Mouse (Mus musculus) layer of hippocampus, postnatal 36 days (tissue): ENCODE results near the gene Fgfr4. TPM values are rescaled to one million over a fixed set of nuclear protein-coding genes. Genes with fewer than 3 reads are reported as not detected.
A peak's percentile ranks its signal among the peaks of the same experiment; 100 is the strongest.

Source experiments
- DNase-seq, 2 experiments: peaks; one replicate each; pipeline ENCODE4 v3.0.0; 2022
- total RNA-seq, 2 experiments: library from RNA; stranded (reverse); gene quantifications; 2 replicates each; pipeline ENCODE4 v1.2.3; 2021

The Fgfr4 gene
- total RNA-seq, 2 experiments from 2014 or later: 0.20 to 0.43 TPM

GRCm38 (mm10) chr13:55210971-55211220 is 58.5 kb downstream of the Fgfr4 start:
- DNase-seq: peak in 1 of 2 experiments; percentile 71

DNA sequence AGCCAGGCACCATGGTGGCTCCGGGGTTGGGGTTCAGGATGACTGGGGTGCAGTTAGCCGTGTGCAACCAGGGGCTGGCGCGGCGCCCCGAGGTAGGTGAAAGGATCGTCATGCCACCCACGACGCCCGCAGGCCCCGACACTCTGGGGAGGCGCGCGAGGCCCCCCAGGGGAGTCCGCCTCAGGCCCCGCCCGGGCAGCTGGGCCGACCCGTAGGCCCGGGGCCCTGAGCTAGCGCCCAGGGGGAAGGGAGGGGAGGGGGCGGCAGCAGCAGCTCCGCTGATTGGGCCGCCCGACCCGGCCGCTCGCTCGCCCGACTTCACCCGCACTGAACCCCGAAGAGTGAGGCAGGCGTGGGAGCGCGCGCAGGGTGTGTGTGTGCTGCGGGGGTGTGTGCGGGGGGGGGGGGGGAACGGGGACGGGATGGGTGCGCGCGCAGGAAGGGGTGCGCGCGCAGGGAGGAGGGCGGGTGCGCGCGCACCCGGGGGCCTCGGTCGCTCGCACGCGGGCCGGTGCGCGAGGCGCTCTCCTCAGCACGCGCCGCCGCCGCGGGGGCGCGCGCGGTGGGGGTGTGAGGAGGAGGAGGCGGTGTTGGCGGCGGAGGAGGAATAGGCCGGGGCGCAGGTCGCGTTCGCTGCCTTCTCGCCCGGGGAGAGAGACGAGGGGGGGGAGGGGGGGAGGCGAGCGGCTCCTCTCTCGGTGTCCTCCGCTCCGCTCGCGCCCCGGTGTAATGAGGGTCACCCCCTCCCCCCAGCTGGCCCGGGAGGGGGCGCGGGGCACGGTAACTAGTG is 59.0 kb downstream of the Fgfr4 start:
- DNase-seq: peak; percentile 77 to 82

DNA sequence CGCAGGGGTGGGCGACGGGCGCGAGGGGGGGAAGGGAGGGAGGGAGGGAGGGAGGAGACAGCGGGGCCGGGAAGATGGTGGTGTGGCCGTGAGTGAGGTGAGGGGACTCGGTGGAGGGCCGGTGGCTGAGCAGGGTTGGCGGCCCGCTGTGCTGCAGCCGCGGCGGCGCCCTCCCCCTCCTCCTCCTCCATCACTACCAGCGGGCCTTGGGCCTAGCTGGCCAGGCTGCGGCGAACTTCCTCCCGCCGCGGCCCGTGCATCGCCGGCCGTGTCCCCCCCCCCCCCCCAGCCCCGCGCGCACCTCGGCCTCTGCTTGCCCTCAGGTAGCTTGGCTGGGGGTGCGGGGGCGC is 59.5 kb downstream of the Fgfr4 start:
- peak in 1 of 2 experiments; percentile 41 for DNase-seq

GRCm38 (mm10) chr13:55212361-55213137 is 60.1 kb downstream of the Fgfr4 start:
- DNase-seq: peak; percentile 73 to 76

- no peak for DNase-seq
These were observed 60.8 kb downstream of the Fgfr4 start for GRCm38 (mm10) chr13:55213138-55213806.

Other genes starting within 250 kb of the Fgfr4 start
- gene Unc5a, start 203.2 kb upstream of the Fgfr4 start, total RNA-seq: 100 to 1,000 TPM; 136 to 142 TPM
- gene Hk3, start 131.3 kb upstream of the Fgfr4 start, total RNA-seq: 1 to 10 TPM; 1.3 to 2.1 TPM
- gene Uimc1, start 52.3 kb upstream of the Fgfr4 start, total RNA-seq: 10 to 100 TPM; 21.9 to 26.7 TPM
- gene Zfp346, start 47.3 kb upstream of the Fgfr4 start, total RNA-seq: 10 to 100 TPM; 36.9 to 45.0 TPM
- not detected for gene Gm17617, start 19.1 kb upstream of the Fgfr4 start, total RNA-seq
- gene Nsd1, start 57.1 kb downstream of the Fgfr4 start, total RNA-seq: 100 to 1,000 TPM; 124 to 131 TPM
- gene Prelid1, start 167.9 kb downstream of the Fgfr4 start, total RNA-seq: 100 to 1,000 TPM; 140 to 157 TPM
- 10 to 100 TPM; 78.8 to 84.3 TPM for gene Rab24, start 169.3 kb downstream of the Fgfr4 start, total RNA-seq
- gene Mxd3, start 177.2 kb downstream of the Fgfr4 start, total RNA-seq: 1 to 10 TPM in 1 of 2 experiments, under 1 TPM in 1; 0.87 to 1.4 TPM
- gene Lman2, start 210.1 kb downstream of the Fgfr4 start, total RNA-seq: 10 to 100 TPM; 58.3 to 70.5 TPM
- gene Rgs14, start 217.1 kb downstream of the Fgfr4 start, total RNA-seq: 100 to 1,000 TPM in 1 of 2 experiments, 10 to 100 TPM in 1; 95.2 to 110 TPM
- gene Slc34a1, start 245.5 kb downstream of the Fgfr4 start, total RNA-seq: not detected